Mouse (Mus musculus) hindbrain, embryonic 10.5 days (tissue): ENCODE results near the gene Ncoa3. TPM values are rescaled to one million over a fixed set of nuclear protein-coding genes. Genes with fewer than 3 reads are reported as not detected.

ENCODE experiments used
- DNase-seq: peaks from one replicate; pipeline ENCODE4 v3.0.0-alpha.2; 2017; ENCODE audit warnings: low spot score
- H3K27ac ChIP-seq: fragments of 300-500 bp; sonication (generic); 2 replicates; pipeline ENCODE4 v1.5.1; 2016; ENCODE audit warnings: mild to moderate bottlenecking, moderate library complexity
- H3K27me3 ChIP-seq: fragments of 300-500 bp; sonication (generic); 2 replicates; pipeline ENCODE4 v1.6.1; 2016; ENCODE audit warnings: mild to moderate bottlenecking; ENCODE audit not compliant: poor library complexity, insufficient read depth, severe bottlenecking
- H3K36me3 ChIP-seq: fragments of 300-500 bp; sonication (generic); 2 replicates; pipeline ENCODE4 v1.6.1; 2016; ENCODE audit warnings: mild to moderate bottlenecking, moderate library complexity
- H3K4me1 ChIP-seq: fragments of 300-500 bp; sonication (generic); replicated peaks from 2 replicates; pipeline ENCODE4 v1.6.1; 2016; ENCODE audit warnings: mild to moderate bottlenecking
- H3K4me3 ChIP-seq: fragments of 300-500 bp; sonication (generic); 2 replicates; pipeline ENCODE4 v1.5.1; 2016; ENCODE audit warnings: mild to moderate bottlenecking, moderate library complexity
- H3K9me3 ChIP-seq: fragments of 300-500 bp; sonication (generic); 2 replicates; pipeline ENCODE4 v1.6.1; 2016; ENCODE audit warnings: mild to moderate bottlenecking, moderate library complexity
- WGBS: fragments of 180-500 bp; shearing (Covaris S2); methylation state at CpG from one replicate; pipeline ENCODE4 v1.1.7; 2016; 5-methylcytosine and 5-hydroxymethylcytosine counted together
- polyA plus RNA-seq: library from polyadenylated mRNA; unstranded; fragments of >200 nt; fragmentation: Nextera tagmentation; extraction: Ambion mirVana; gene quantifications from 2 replicates; pipeline ENCODE4 v1.2.1, GENCODE M21; 2016

Gene Ncoa3
- polyA plus RNA-seq, 1 experiment from 2014 or later: 14.6 TPM

GRCm38 (mm10) chr2:166054002-166054539, 61.6 kb downstream of the Ncoa3 start:
- WGBS: 93% methylated on average over 14 of the region's 14 CpGs
- H3K9me3 ChIP-seq: no peaks in the 10 kb centered on the region
- H3K4me3 ChIP-seq: no peak overlapping the region
- H3K4me1 ChIP-seq: no peaks in the 10 kb centered on the region
- H3K36me3 ChIP-seq: peaks cover 98% of the 10 kb centered on the region
- no peak for DNase-seq
- no peaks in the 10 kb centered on the region for H3K27me3 ChIP-seq
- H3K27ac ChIP-seq: no peak overlapping the region

GRCm38 (mm10) chr2:166059684-166060423, 67.4 kb downstream of the Ncoa3 start:
- WGBS: 81% methylated on average over 7 of the region's 7 CpGs
- Histone ChIP-seq H3K27ac (no peak overlapping the region), H3K27me3 (no peaks in the 10 kb centered on the region), H3K36me3 (peaks cover 98% of the 10 kb centered on the region), H3K4me1 (no peaks in the 10 kb centered on the region), H3K9me3 (no peaks in the 10 kb centered on the region), H3K4me3 (no peak overlapping the region)
- DNase-seq: peak; percentile 39

GRCm38 (mm10) chr2:166062008-166062407, 69.6 kb downstream of the Ncoa3 start:
- WGBS: 89% methylated on average over 1 of the region's 1 CpGs
- no peak for DNase-seq
- Histone ChIP-seq H3K9me3 (no peaks in the 10 kb centered on the region), H3K4me1 (no peaks in the 10 kb centered on the region), H3K27me3 (no peaks in the 10 kb centered on the region), H3K4me3 (no peak overlapping the region), H3K36me3 (peaks cover 96% of the 10 kb centered on the region), H3K27ac (no peak overlapping the region)

- no peak overlapping the region for H3K27ac ChIP-seq
- H3K27me3 ChIP-seq: no peaks in the 10 kb centered on the region
- H3K36me3 ChIP-seq: peaks cover 98% of the 10 kb centered on the region
- no peak overlapping the region for H3K4me3 ChIP-seq
- H3K9me3 ChIP-seq: no peaks in the 10 kb centered on the region
- DNase-seq: no peak
- 95% methylated on average over 8 of the region's 8 CpGs for WGBS
- H3K4me1 ChIP-seq: no peaks in the 10 kb centered on the region
Measured at GRCm38 (mm10) chr2:166062431-166062830, 70.0 kb downstream of the Ncoa3 start.

GRCm38 (mm10) chr2:166066434-166066833, 74.0 kb downstream of the Ncoa3 start:
- peaks cover 96% of the 10 kb centered on the region for H3K36me3 ChIP-seq
- no peaks in the 10 kb centered on the region for H3K4me1 ChIP-seq
- 77% methylated on average over 4 of the region's 4 CpGs for WGBS
- no peaks in the 10 kb centered on the region for H3K9me3 ChIP-seq
- no peak overlapping the region for H3K27ac ChIP-seq
- no peak overlapping the region for H3K4me3 ChIP-seq
- no peaks in the 10 kb centered on the region for H3K27me3 ChIP-seq
- no peak for DNase-seq

- Histone ChIP-seq H3K4me3 (no peak overlapping the region), H3K36me3 (peaks cover 95% of the 10 kb centered on the region), H3K9me3 (no peaks in the 10 kb centered on the region), H3K4me1 (no peaks in the 10 kb centered on the region), H3K27me3 (no peaks in the 10 kb centered on the region), H3K27ac (no peak overlapping the region)
- no peak for DNase-seq
- 94% methylated on average over 9 of the region's 9 CpGs for WGBS
Measured at GRCm38 (mm10) chr2:166068261-166068660, 75.8 kb downstream of the Ncoa3 start.

GRCm38 (mm10) chr2:166069164-166069563, 76.7 kb downstream of the Ncoa3 start:
- 93% methylated on average over 5 of the region's 5 CpGs for WGBS
- Histone ChIP-seq H3K4me1 (0 out of 2 replicates have a peak, but pooled peaks cover 2% of the 10 kb centered on the region), H3K9me3 (no peaks in the 10 kb centered on the region), H3K27ac (no peak overlapping the region), H3K27me3 (no peaks in the 10 kb centered on the region), H3K4me3 (no peak overlapping the region), H3K36me3 (peaks cover 93% of the 10 kb centered on the region)
- no peak for DNase-seq

GRCm38 (mm10) chr2:166069738-166070137, 77.3 kb downstream of the Ncoa3 start:
- H3K9me3 ChIP-seq: no peaks in the 10 kb centered on the region
- 0 out of 2 replicates have a peak, but pooled peaks cover 3% of the 10 kb centered on the region for H3K4me1 ChIP-seq
- H3K4me3 ChIP-seq: no peak overlapping the region
- no peak overlapping the region for H3K27ac ChIP-seq
- no peak for DNase-seq
- 97% methylated on average over 7 of the region's 7 CpGs for WGBS
- no peaks in the 10 kb centered on the region for H3K27me3 ChIP-seq
- peaks cover 92% of the 10 kb centered on the region for H3K36me3 ChIP-seq

- Histone ChIP-seq H3K9me3 (no peaks in the 10 kb centered on the region), H3K36me3 (peaks cover 88% of the 10 kb centered on the region), H3K4me1 (0 out of 2 replicates have a peak, but pooled peaks cover 3% of the 10 kb centered on the region), H3K4me3 (no peak overlapping the region), H3K27me3 (no peaks in the 10 kb centered on the region), H3K27ac (no peak overlapping the region)
- 90% methylated on average over 5 of the region's 5 CpGs for whole genome bisulfite sequencing
- no peak for DNase-seq
Measured at GRCm38 (mm10) chr2:166071481-166071880, 79.0 kb downstream of the Ncoa3 start.

GRCm38 (mm10) chr2:166071889-166072288, 79.5 kb downstream of the Ncoa3 start:
- Histone ChIP-seq H3K9me3 (no peaks in the 10 kb centered on the region), H3K4me1 (0 out of 2 replicates have a peak, but pooled peaks cover 3% of the 10 kb centered on the region), H3K36me3 (peaks cover 88% of the 10 kb centered on the region), H3K27me3 (no peaks in the 10 kb centered on the region), H3K27ac (no peak overlapping the region), H3K4me3 (no peak overlapping the region)
- DNase-seq: no peak
- WGBS: 88% methylated on average over 9 of the region's 9 CpGs

- H3K27ac ChIP-seq: no peak overlapping the region
- H3K4me3 ChIP-seq: no peak overlapping the region
- 0 out of 2 replicates have a peak, but pooled peaks cover 3% of the 10 kb centered on the region for H3K4me1 ChIP-seq
- no peak for DNase-seq
- WGBS: 85% methylated on average over 10 of the region's 10 CpGs
- no peaks in the 10 kb centered on the region for H3K27me3 ChIP-seq
- peaks cover 91% of the 10 kb centered on the region for H3K36me3 ChIP-seq
- H3K9me3 ChIP-seq: no peaks in the 10 kb centered on the region
Measured at GRCm38 (mm10) chr2:166073082-166073481, 80.6 kb downstream of the Ncoa3 start.

- Histone ChIP-seq H3K9me3 (no peaks in the 10 kb centered on the region), H3K27me3 (no peaks in the 10 kb centered on the region), H3K4me1 (0 out of 2 replicates have a peak, but pooled peaks cover 3% of the 10 kb centered on the region), H3K36me3 (peaks cover 91% of the 10 kb centered on the region), H3K27ac (no peak overlapping the region), H3K4me3 (no peak overlapping the region)
- 63% methylated on average over 6 of the region's 6 CpGs for WGBS
- DNase-seq: no peak
Measured at GRCm38 (mm10) chr2:166074322-166074721, 81.9 kb downstream of the Ncoa3 start.

- H3K36me3 ChIP-seq: peaks cover 89% of the 10 kb centered on the region
- no peaks in the 10 kb centered on the region for H3K9me3 ChIP-seq
- no peak overlapping the region for H3K4me3 ChIP-seq
- no peak for DNase-seq
- WGBS: 91% methylated on average over 9 of the region's 9 CpGs
- H3K4me1 ChIP-seq: peaks cover 15% of the 10 kb centered on the region
- no peaks in the 10 kb centered on the region for H3K27me3 ChIP-seq
- no peak overlapping the region for H3K27ac ChIP-seq
Measured at GRCm38 (mm10) chr2:166077371-166077770, 84.9 kb downstream of the Ncoa3 start.
